Mouse (Mus musculus): ENCODE data around the gene Tpm4. TPM values are rescaled to one million over a fixed set of nuclear protein-coding genes. Genes with fewer than 3 reads are reported as not detected.

Tpm4 gene
- polyA plus RNA-seq (2015; fragmentation: Nextera tagmentation; extraction: Ambion mirVana), result 100 and 103 TPM in 2 replicates

GRCm38 (mm10) chr8:72134756-72135445 is at the start of gene Tpm4:
Gene Tpm4, plus strand, starts transcription at chr8:72134975.

GRCm38 (mm10) chr8:72106740-72107139 is 28.0 kb upstream of the Tpm4 start, which contains the start of gene Olfr374:
Gene Olfr374, plus strand, starts transcription at chr8:72107040.

GRCm38 (mm10) chr8:72160707-72161697 is 26.2 kb downstream of the Tpm4 start, which contains the start of gene Rab8a:
Gene Rab8a, plus strand, starts transcription at chr8:72161200.

GRCm38 (mm10) chr8:72189417-72190214 is 54.8 kb downstream of the Tpm4 start, which contains the start of gene Hsh2d:
Gene Hsh2d, plus strand, starts transcription at chr8:72189638.

Other genes with a start within 250 kb of the Tpm4 start
- 10.9 and 11.4 TPM in 2 replicates for gene Zfp882, start 226.4 kb upstream of the Tpm4 start, polyA plus RNA-seq (2015; fragmentation: Nextera tagmentation; extraction: Ambion mirVana)
- 26.3 and 26.8 TPM in 2 replicates for gene Zfp617, start 226.3 kb upstream of the Tpm4 start, polyA plus RNA-seq (2015; fragmentation: Nextera tagmentation; extraction: Ambion mirVana)
- 12.7 and 13.6 TPM in 2 replicates for gene Zfp961, start 183.9 kb upstream of the Tpm4 start, polyA plus RNA-seq (2015; fragmentation: Nextera tagmentation; extraction: Ambion mirVana)
- 1.3 and 1.6 TPM in 2 replicates for gene Cyp4f18, start 125.3 kb upstream of the Tpm4 start, polyA plus RNA-seq (2015; fragmentation: Nextera tagmentation; extraction: Ambion mirVana)
- gene Olfr372, start 93.8 kb upstream of the Tpm4 start, polyA plus RNA-seq (2015; fragmentation: Nextera tagmentation; extraction: Ambion mirVana), result not detected in 2 replicates
- gene Olfr373, start 51.8 kb upstream of the Tpm4 start, polyA plus RNA-seq (2015; fragmentation: Nextera tagmentation; extraction: Ambion mirVana), result not detected in 2 replicates
- gene Olfr374, start 27.9 kb upstream of the Tpm4 start, polyA plus RNA-seq (2015; fragmentation: Nextera tagmentation; extraction: Ambion mirVana), result not detected in 2 replicates
- gene Rab8a, start 26.2 kb downstream of the Tpm4 start, polyA plus RNA-seq (2015; fragmentation: Nextera tagmentation; extraction: Ambion mirVana), result 61.4 and 65.5 TPM in 2 replicates
- not detected in 2 replicates for gene Hsh2d, start 54.7 kb downstream of the Tpm4 start, polyA plus RNA-seq (2015; fragmentation: Nextera tagmentation; extraction: Ambion mirVana)
- not detected in 2 replicates for gene Cib3, start 77.9 kb downstream of the Tpm4 start, polyA plus RNA-seq (2015; fragmentation: Nextera tagmentation; extraction: Ambion mirVana)
- gene Gm11034, start 78.7 kb downstream of the Tpm4 start, polyA plus RNA-seq (2015; fragmentation: Nextera tagmentation; extraction: Ambion mirVana), result not detected in 2 replicates
- gene Fam32a, start 84.8 kb downstream of the Tpm4 start, polyA plus RNA-seq (2015; fragmentation: Nextera tagmentation; extraction: Ambion mirVana), result 62.6 and 65.6 TPM in 2 replicates
- gene Ap1m1, start 105.0 kb downstream of the Tpm4 start, polyA plus RNA-seq (2015; fragmentation: Nextera tagmentation; extraction: Ambion mirVana), result 198 and 225 TPM in 2 replicates
- 6.4 and 8.0 TPM in 2 replicates for gene Gm10282, start 170.3 kb downstream of the Tpm4 start, polyA plus RNA-seq (2015; fragmentation: Nextera tagmentation; extraction: Ambion mirVana)
- gene Klf2, start 184.1 kb downstream of the Tpm4 start, polyA plus RNA-seq (2015; fragmentation: Nextera tagmentation; extraction: Ambion mirVana), result 12.0 and 15.9 TPM in 2 replicates